8 mouse cellular contexts compared by ENCODE assay signal in the genomic region with DNA sequence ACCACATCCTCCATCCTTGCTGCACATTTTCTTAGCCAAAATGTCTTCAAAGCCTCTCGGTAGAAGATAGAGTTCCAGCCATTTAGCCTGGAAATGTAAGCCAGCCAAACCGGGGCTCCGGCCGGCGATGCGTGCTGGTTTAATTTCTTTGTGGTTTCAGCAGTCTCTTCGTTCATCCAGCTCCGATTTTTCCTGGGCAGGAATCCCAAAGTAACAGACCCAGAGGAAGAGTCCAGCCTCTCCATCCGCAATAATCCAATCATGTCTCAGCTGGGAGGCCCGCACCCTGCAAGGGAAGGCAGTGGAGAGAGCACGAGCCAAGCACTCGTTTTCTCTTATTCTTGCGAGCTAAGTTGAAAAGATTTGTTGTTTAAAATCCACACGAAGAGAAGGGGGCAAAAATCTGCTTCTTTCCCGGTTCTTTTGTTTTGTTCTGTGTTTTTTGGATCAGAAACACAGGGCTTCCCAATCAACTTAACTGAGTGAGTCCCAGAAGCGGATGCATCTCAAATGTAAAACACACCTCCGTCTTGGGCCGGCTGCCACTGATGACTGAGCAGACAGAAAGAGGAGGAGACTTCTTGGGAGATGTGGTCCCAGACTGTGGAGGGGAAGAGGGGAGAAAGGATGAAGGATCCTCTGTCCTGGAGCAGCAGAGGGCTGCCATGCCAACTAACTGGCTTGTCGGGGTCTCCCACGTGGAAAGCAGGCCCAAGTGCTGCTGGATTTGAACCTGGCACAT.
DNase-seq lines count a peak whose midpoint lies in the region; ATAC-seq lines count a peak whose summit lies in the region.
"Had no signal": no experiment of that assay in that cellular context is flagged by ENCODE, and none has a peak within 500 bp of the region (broad histone marks: within the 10 kb centered on the region; RNA-seq: fewer than 3 reads in every experiment).

No protein-coding gene starts in this region.

- DNase-seq in midbrain, embryonic 11.5 days (ENCODE audit: low spot score, missing footprints), result peak; percentile 82
- DNase-seq in heart, postnatal 25 days (ENCODE audit: low spot score), result peak; percentile 8
- DNase-seq in lung, postnatal 10 days, result peak; percentile 72
- no peak for DNase-seq in spleen, postnatal 4 days (ENCODE audit: low spot score in 2 of 2)
- no peak for DNase-seq in natural killer cell, adult 2 months (ENCODE audit: low spot score in 2 of 2)

- no peaks in the 10 kb centered on the region for H3K27me3 ChIP-seq in midbrain, embryonic 11.5 days (ENCODE audit: control insufficient read depth, insufficient read depth, low read length)
- H3K27me3 ChIP-seq in midbrain, embryonic 15.5 days (replicated peaks), result no peaks in the 10 kb centered on the region
- no peaks in the 10 kb centered on the region for H3K27me3 ChIP-seq in embryonic facial prominence, embryonic 12.5 days
- H3K27me3 ChIP-seq: neural tube, embryonic 12.5 days had no signal

- H3K9me3 ChIP-seq in midbrain, embryonic 11.5 days (ENCODE audit: control insufficient read depth, low read length), result 0 out of 2 replicates have a peak, but pooled peaks cover 2% of the 10 kb centered on the region
- no peaks in the 10 kb centered on the region for H3K9me3 ChIP-seq in midbrain, embryonic 15.5 days
- H3K9me3 ChIP-seq in embryonic facial prominence, embryonic 12.5 days, result 0 out of 2 replicates have a peak, but pooled peaks cover 5% of the 10 kb centered on the region
- H3K9me3 ChIP-seq: neural tube, embryonic 12.5 days had no signal

- no peaks in the 10 kb centered on the region for H3K36me3 ChIP-seq in midbrain, embryonic 11.5 days (ENCODE audit: control insufficient read depth, insufficient read depth, low read length)
- no peaks in the 10 kb centered on the region for H3K36me3 ChIP-seq in midbrain, embryonic 15.5 days (replicated peaks)
- no peaks in the 10 kb centered on the region for H3K36me3 ChIP-seq in embryonic facial prominence, embryonic 12.5 days
- H3K36me3 ChIP-seq: neural tube, embryonic 12.5 days had no signal

- H3K9ac ChIP-seq in midbrain, embryonic 11.5 days (ENCODE audit: low read length), result no peak overlapping the region
- no peak overlapping the region for H3K9ac ChIP-seq in midbrain, embryonic 15.5 days
- no peak overlapping the region for H3K9ac ChIP-seq in embryonic facial prominence, embryonic 12.5 days
- H3K9ac ChIP-seq: neural tube, embryonic 12.5 days had no signal

- intact Hi-C loops in heart, postnatal 25 days (cut with DNase I), result no loop called here

- no peak overlapping the region for H3K4me3 ChIP-seq in midbrain, embryonic 11.5 days (ENCODE audit: low read depth, low read length)
- no peak overlapping the region for H3K4me3 ChIP-seq in midbrain, embryonic 15.5 days
- no peak overlapping the region for H3K4me3 ChIP-seq in embryonic facial prominence, embryonic 12.5 days
- H3K4me3 ChIP-seq: neural tube, embryonic 12.5 days had no signal

- no peak overlapping the region for H3K27ac ChIP-seq in midbrain, embryonic 11.5 days (ENCODE audit: low read depth, low read length)
- H3K27ac ChIP-seq in midbrain, embryonic 15.5 days, result no peak overlapping the region
- peak overlapping the region; percentile 89 for H3K27ac ChIP-seq in embryonic facial prominence, embryonic 12.5 days
- H3K27ac ChIP-seq: neural tube, embryonic 12.5 days had no signal

- WGBS in midbrain, embryonic 11.5 days, result 69% methylated on average over 20 of the region's 20 CpGs
- 57% methylated on average over 20 of the region's 20 CpGs for WGBS in midbrain, embryonic 15.5 days
- 52% methylated on average over 20 of the region's 20 CpGs for WGBS in embryonic facial prominence, embryonic 12.5 days

- no peak for ATAC-seq in midbrain, embryonic 11.5 days (ENCODE audit: low FRiP score)
- ATAC-seq in midbrain, embryonic 15.5 days (replicated peaks), result no peak
- peak; percentile 38; the same call in 1 of the 2 replicates for ATAC-seq in embryonic facial prominence, embryonic 12.5 days (ENCODE audit: insufficient number of reproducible peaks, insufficient read depth, low FRiP score, low TSS enrichment)

- no peak overlapping the region for H3K4me2 ChIP-seq in midbrain, embryonic 11.5 days
- H3K4me2 ChIP-seq in midbrain, embryonic 15.5 days, result no peak overlapping the region
- H3K4me2 ChIP-seq in embryonic facial prominence, embryonic 12.5 days (replicated peaks), result 0 out of 2 replicates have a peak overlapping the region, but pooled peaks have one; percentile 1
- H3K4me2 ChIP-seq: neural tube, embryonic 12.5 days had no signal

- H3K4me1 ChIP-seq in midbrain, embryonic 11.5 days (ENCODE audit: control insufficient read depth, insufficient read depth, low read length), result no peaks in the 10 kb centered on the region
- no peaks in the 10 kb centered on the region for H3K4me1 ChIP-seq in midbrain, embryonic 15.5 days
- peaks cover 6% of the 10 kb centered on the region; the same call in 1 of the 2 replicates for H3K4me1 ChIP-seq in embryonic facial prominence, embryonic 12.5 days
- H3K4me1 ChIP-seq: neural tube, embryonic 12.5 days had no signal

Comparison
In these comparisons a context has a peak if more than half of its experiments do, and no peak if none do; other contexts are left out.
1. DNase-seq: peak in midbrain, embryonic 11.5 days (single experiment), heart, postnatal 25 days (single experiment) and lung, postnatal 10 days (single experiment); none in spleen, postnatal 4 days (0 of 2) and natural killer cell, adult 2 months (0 of 2).